Mouse (Mus musculus): Measurements from ENCODE around the gene Lrp2.

The Lrp2 gene

GRCm38 (mm10) chr2:69395597-69396248 lies 190.1 kb downstream of the Lrp2 start:
- DNase-seq, result no peak

- no peak for DNase-seq
These were observed 191.9 kb downstream of the Lrp2 start for GRCm38 (mm10) chr2:69393947-69394346.

- no peak for DNase-seq
These were observed 199.6 kb downstream of the Lrp2 start for GRCm38 (mm10) chr2:69386118-69386871.

- DNase-seq, result no peak
These were observed 203.0 kb downstream of the Lrp2 start for GRCm38 (mm10) chr2:69382838-69383237.

GRCm38 (mm10) chr2:69381740-69382139 lies 204.1 kb downstream of the Lrp2 start:
- no peak for DNase-seq

GRCm38 (mm10) chr2:69380281-69380680 lies 205.6 kb downstream of the Lrp2 start, which contains the start of gene Dhrs9:
Dhrs9 (plus strand) TSS chr2:69380445.
- peak; percentile 8 for DNase-seq

- DNase-seq, result no peak
These were observed 206.1 kb downstream of the Lrp2 start for GRCm38 (mm10) chr2:69379801-69380200.

- no peak for DNase-seq
These were observed 209.1 kb downstream of the Lrp2 start for GRCm38 (mm10) chr2:69376780-69377179.
